In genomic region chr10:7779751-7780237, GRCm38 (mm10) we compare ENCODE assay signal across 8 mouse cellular contexts. TPM values are rescaled to one million over a fixed set of nuclear protein-coding genes. Genes with fewer than 3 reads are reported as not detected.
DNase-seq lines count a peak whose midpoint lies in the region; ATAC-seq and TF ChIP-seq lines count a peak whose summit lies in the region.

No protein-coding gene starts in this region.

- H3K4me3 ChIP-seq in kidney, adult 2 months (ENCODE audit: insufficient read depth, low read depth, low read length) = peak overlapping the region; percentile 94
- H3K4me3 ChIP-seq in hindbrain, embryonic 14.5 days (replicated peaks; ENCODE audit: low read length) = peak overlapping the region; percentile 86
- H3K4me3 ChIP-seq in midbrain, embryonic 15.5 days = peak overlapping the region; percentile 98

- 18% methylated on average over 7 of the region's 7 CpGs for WGBS in kidney, adult 2 months
- 19% methylated on average over 7 of the region's 7 CpGs for WGBS in hindbrain, embryonic 14.5 days
- WGBS in midbrain, embryonic 15.5 days = 17% methylated on average over 7 of the region's 7 CpGs

- no peaks in the 10 kb centered on the region for H3K36me3 ChIP-seq in kidney, adult 2 months (ENCODE audit: control insufficient read depth, insufficient read depth, low read length)
- H3K36me3 ChIP-seq in hindbrain, embryonic 14.5 days (replicated peaks; ENCODE audit: control insufficient read depth, insufficient read depth) = peaks cover 22% of the 10 kb centered on the region
- peaks cover 3% of the 10 kb centered on the region; the same call in 1 of the 2 replicates for H3K36me3 ChIP-seq in midbrain, embryonic 15.5 days (replicated peaks)

- TF ChIP-seq CTCF in kidney, adult 2 months (conservative IDR thresholded peaks at IDR 0.05; ENCODE audit: insufficient read depth, insufficient read length, low read depth, low read length) = no peak

- H3K4me2 ChIP-seq in hindbrain, embryonic 14.5 days (replicated peaks) = peak overlapping the region; percentile 59
- H3K4me2 ChIP-seq in midbrain, embryonic 15.5 days = peak overlapping the region; percentile 75

- H3K9me3 ChIP-seq in hindbrain, embryonic 14.5 days (ENCODE audit: control insufficient read depth, low read length) = no peaks in the 10 kb centered on the region
- no peaks in the 10 kb centered on the region for H3K9me3 ChIP-seq in midbrain, embryonic 15.5 days

- H3K4me1 ChIP-seq in kidney, adult 2 months (ENCODE audit: control insufficient read depth, insufficient read depth, low read length) = peaks cover 2% of the 10 kb centered on the region; the same call in 1 of the 2 replicates
- peaks cover 8% of the 10 kb centered on the region; the same call in 1 of the 2 replicates for H3K4me1 ChIP-seq in hindbrain, embryonic 14.5 days (replicated peaks; ENCODE audit: control insufficient read depth, insufficient read depth, low read length)
- H3K4me1 ChIP-seq in midbrain, embryonic 15.5 days = peaks cover 9% of the 10 kb centered on the region

- no peak for DNase-seq in kidney, adult 2 months
- DNase-seq in kidney, postnatal 4 days = no peak
- peak; percentile 54 to 67 for DNase-seq in adrenal gland, postnatal 36 days
- peak; percentile 30 for DNase-seq in hindbrain, embryonic 14.5 days (ENCODE audit: low spot score)
- no peak for DNase-seq in ovary, postnatal 14 days (ENCODE audit: low spot score)
- no peak for DNase-seq in testis, postnatal 10 days (ENCODE audit: low spot score)
- DNase-seq in yolk sac, embryonic 10.5 days (ENCODE audit: low spot score) = no peak

- TF ChIP-seq POLR2A in kidney, adult 2 months (IDR thresholded peaks at IDR 0.05; ENCODE audit: low read depth, low read length) = no peak

- no peak for ATAC-seq in hindbrain, embryonic 14.5 days (ENCODE audit: low FRiP score)
- no peak for ATAC-seq in midbrain, embryonic 15.5 days (replicated peaks)

- H3K27ac ChIP-seq in kidney, adult 2 months (ENCODE audit: insufficient read depth, low read depth, low read length) = no peak overlapping the region
- H3K27ac ChIP-seq in hindbrain, embryonic 14.5 days = no peak overlapping the region
- H3K27ac ChIP-seq in midbrain, embryonic 15.5 days = no peak overlapping the region

- no peaks in the 10 kb centered on the region for H3K27me3 ChIP-seq in kidney, adult 2 months (replicated peaks; ENCODE audit: control insufficient read depth, insufficient read depth, low read length)
- H3K27me3 ChIP-seq in hindbrain, embryonic 14.5 days (ENCODE audit: control insufficient read depth, insufficient read depth, low read length) = no peaks in the 10 kb centered on the region
- H3K27me3 ChIP-seq in midbrain, embryonic 15.5 days (replicated peaks) = no peaks in the 10 kb centered on the region

- H3K9ac ChIP-seq in hindbrain, embryonic 14.5 days = peak overlapping the region; percentile 88
- H3K9ac ChIP-seq in midbrain, embryonic 15.5 days = peak overlapping the region; percentile 85

RNA-seq across cellular contexts. Expression of gene Ginm1, which starts 12.8 kb away (rescaled TPM):
- polyA plus RNA-seq in kidney, adult 2 months (2012; rRNA removed) = 49.0 and 49.8 TPM in 2 replicates
- 100 to 1,000 TPM; 186 to 323 TPM for total RNA-seq in adrenal gland, postnatal 36 days (2021)
- 54.7 and 61.7 TPM in 2 replicates for polyA plus RNA-seq in hindbrain, embryonic 14.5 days (2014; fragmentation: Nextera tagmentation; extraction: Ambion mirVana)
- 44.4 and 48.4 TPM in 2 replicates for polyA plus RNA-seq in midbrain, embryonic 15.5 days (2015; fragmentation: Nextera tagmentation; extraction: Ambion mirVana)

RNA-seq across cellular contexts. Expression of gene Ppil4, which starts 12.9 kb away (rescaled TPM):
- polyA plus RNA-seq in kidney, adult 2 months (2012; rRNA removed) = 4.1 and 6.2 TPM in 2 replicates
- 10 to 100 TPM; 21.4 to 27.8 TPM for total RNA-seq in adrenal gland, postnatal 36 days (2021)
- 42.5 and 43.7 TPM in 2 replicates for polyA plus RNA-seq in hindbrain, embryonic 14.5 days (2014; fragmentation: Nextera tagmentation; extraction: Ambion mirVana)
- 50.6 and 53.3 TPM in 2 replicates for polyA plus RNA-seq in midbrain, embryonic 15.5 days (2015; fragmentation: Nextera tagmentation; extraction: Ambion mirVana)

RNA-seq across cellular contexts. Expression of gene Zc3h12d, which starts 52.5 kb away (rescaled TPM):
- 0.98 and 1.8 TPM in 2 replicates for polyA plus RNA-seq in kidney, adult 2 months (2012; rRNA removed)
- total RNA-seq in adrenal gland, postnatal 36 days (2021) = under 1 TPM; 0.13 to 0.33 TPM
- 0.14 and 0.25 TPM in 2 replicates for polyA plus RNA-seq in hindbrain, embryonic 14.5 days (2014; fragmentation: Nextera tagmentation; extraction: Ambion mirVana)
- 0.11 and 0.31 TPM in 2 replicates for polyA plus RNA-seq in midbrain, embryonic 15.5 days (2015; fragmentation: Nextera tagmentation; extraction: Ambion mirVana)

RNA-seq across cellular contexts. Expression of gene Katna1, which starts 54.0 kb away (rescaled TPM):
- polyA plus RNA-seq in kidney, adult 2 months (2012; rRNA removed) = 3.1 and 4.1 TPM in 2 replicates
- total RNA-seq in adrenal gland, postnatal 36 days (2021) = 10 to 100 TPM; 30.6 to 32.6 TPM
- 29.1 and 30.0 TPM in 2 replicates for polyA plus RNA-seq in hindbrain, embryonic 14.5 days (2014; fragmentation: Nextera tagmentation; extraction: Ambion mirVana)
- 29.7 TPM in 2 replicates for polyA plus RNA-seq in midbrain, embryonic 15.5 days (2015; fragmentation: Nextera tagmentation; extraction: Ambion mirVana)

Comparison
In these comparisons a context has a peak if more than half of its experiments do, and no peak if none do; other contexts are left out.
1. DNase-seq: peak in adrenal gland, postnatal 36 days (2 of 2) and hindbrain, embryonic 14.5 days (single experiment); none in kidney, adult 2 months (single experiment), kidney, postnatal 4 days (0 of 2), ovary, postnatal 14 days (single experiment), testis, postnatal 10 days (single experiment) and yolk sac, embryonic 10.5 days (single experiment).
2. Peak in every context shown above with its lines, with median percentiles within 50 percentile points of each other: H3K4me3 ChIP-seq.